Mouse (Mus musculus) adipocyte (in vitro differentiated cells): ENCODE data around the gene Camk2d.

Experiments
- DNase-seq: peaks from one replicate; pipeline ENCODE4 v3.0.0-alpha.2; 2016; ENCODE audit warnings: low spot score

Gene Camk2d

DNA sequence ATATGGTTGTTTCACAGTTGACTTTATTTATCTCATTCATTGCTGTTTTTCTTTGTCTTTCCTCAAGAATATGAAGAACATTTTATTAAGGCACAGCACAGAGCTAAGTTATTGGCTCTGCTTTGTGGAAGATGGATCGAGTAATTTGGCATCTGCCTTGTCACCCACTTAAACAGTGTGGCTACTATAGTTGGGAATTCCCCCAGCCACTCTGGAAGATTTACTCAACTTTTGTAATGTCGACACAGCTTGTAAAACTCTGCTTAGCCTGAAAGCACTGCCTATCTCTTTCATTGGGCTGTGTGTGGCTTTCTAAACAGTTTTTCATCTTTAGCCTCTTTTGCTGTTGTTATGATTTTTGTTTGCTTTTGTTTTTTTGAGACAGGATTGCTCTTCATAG is 56.3 kb downstream of the Camk2d start:
- peak; percentile 86 for DNase-seq

DNA sequence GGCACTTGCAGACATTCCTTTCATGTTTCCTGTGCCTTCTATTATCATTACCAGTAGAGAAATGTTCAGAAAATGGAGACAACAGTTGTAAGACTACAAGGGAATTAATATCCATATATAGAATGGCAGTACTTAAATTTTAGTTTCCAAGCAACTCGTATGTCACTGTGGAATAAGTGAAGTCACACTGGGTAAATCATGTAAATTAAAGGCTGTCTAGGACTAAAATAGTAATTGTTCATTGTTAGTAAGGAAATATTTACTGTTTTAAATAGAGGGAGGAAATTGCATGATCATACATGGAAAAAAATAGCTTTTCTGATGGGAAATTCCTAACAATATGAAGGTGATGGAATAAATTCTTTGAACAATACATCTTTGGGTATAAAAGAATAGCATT is 57.0 kb downstream of the Camk2d start:
- no peak for DNase-seq

DNA sequence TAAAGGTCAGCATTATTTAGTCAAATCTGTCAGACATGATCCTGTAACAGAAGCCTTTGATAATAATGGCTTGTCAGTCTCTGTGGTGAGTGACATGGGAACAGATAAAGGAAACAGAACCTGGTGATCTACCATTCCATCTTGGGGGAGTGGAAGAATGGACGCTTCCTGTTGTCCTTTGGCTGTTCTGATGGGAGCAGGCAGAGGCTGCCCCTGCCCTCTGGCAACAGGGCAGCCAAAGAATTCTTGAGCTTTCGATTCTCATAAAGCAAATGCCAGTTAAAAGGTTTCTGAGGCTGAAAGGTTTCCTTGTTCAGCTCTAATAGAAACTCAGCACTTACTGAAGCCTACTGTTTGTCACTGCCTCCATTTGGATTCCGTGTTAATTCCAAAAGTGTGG is 60.1 kb downstream of the Camk2d start:
- no peak for DNase-seq

DNA sequence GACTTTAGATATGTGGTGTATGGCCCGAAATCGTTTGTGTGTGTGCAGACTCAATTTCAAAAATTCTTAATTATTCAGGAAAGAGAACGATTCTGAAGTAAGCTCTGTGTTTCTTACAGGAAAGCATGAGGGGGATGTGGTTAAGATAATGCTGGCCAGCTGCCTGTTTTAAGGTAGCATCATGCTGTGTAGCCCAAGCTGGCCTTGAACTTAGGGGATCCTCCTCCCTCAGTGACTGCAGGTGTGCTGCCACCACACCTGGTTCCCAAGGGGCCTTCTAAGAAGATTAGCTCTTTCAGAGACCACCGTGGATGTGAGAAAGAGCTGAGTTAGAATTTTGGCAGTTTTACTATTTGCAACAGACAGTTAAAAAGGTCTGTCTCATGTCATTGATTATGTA is 61.8 kb downstream of the Camk2d start:
- no peak for DNase-seq

DNA sequence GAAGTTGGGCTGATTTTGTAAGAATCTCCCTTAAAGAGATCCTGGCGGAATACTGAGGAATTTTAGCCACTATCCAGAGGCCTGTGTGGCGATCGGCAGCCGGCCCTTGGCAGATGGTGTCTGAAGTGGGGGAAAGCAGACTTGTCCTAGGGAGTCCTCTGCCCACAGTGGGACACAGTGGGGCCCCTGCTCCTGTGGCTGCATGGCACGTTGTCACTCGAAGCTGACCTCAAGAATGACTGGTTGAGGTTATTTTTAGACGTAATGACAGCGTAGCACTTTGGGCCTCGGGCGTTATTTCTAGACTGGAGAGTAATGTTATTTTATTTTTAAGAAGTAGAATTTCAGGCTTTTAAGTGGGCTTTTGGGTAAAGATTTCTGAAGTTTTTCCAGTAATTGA is 62.7 kb downstream of the Camk2d start:
- no peak for DNase-seq

DNA sequence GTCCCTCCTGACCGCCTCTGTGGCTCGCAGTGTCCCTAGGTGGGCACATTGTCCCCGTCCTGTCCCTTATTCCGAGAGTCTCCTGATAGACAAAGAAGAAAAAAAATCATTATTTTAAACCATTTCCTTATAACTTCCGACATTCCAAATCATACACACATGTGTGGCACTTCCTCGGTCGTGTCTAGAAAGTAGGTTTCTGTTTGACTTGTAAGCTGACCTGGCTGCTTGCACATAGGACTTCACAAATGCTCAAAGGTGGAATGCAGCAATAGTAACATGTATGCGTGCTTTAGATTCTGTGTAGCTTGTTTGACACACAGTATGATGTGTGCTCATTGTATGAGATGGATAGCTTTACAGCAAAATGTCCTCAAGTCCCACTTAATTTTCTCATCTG is 63.1 kb downstream of the Camk2d start:
- DNase-seq: no peak

DNA sequence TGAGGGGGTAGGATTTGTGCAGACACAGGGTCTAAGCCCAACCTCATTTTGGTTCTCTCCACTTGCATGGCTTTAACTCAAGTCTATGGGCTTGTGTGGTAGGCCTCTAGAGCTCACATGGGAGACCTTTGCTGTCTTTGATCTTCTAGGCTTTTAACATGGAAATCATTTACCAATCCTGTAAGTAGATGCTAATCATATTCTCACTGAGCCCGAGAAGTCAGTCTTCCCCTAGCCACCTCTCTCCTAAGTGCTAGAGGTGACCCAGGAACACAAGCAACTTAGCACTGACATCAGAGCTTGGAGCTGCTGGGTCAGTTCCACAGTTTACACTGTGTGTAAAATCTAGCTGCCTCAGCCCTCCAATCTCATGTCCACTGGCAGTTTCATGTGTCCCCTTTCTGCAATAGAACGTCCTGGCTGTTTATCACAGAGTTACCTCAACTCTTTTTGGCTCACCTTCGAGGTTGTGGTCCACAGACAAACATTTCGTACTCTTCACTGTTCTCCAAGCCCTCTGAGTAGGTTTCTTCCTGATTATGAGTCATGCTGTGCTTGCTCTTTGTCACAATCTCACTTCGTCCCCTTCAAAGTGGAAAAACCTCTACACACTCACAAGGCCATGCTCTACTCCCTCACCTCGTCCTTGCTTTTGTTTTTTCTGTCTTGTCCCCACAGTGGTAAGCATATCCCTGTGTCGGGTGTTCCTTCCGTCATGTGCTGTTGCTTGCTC is 63.9 kb downstream of the Camk2d start:
- no peak for DNase-seq

DNA sequence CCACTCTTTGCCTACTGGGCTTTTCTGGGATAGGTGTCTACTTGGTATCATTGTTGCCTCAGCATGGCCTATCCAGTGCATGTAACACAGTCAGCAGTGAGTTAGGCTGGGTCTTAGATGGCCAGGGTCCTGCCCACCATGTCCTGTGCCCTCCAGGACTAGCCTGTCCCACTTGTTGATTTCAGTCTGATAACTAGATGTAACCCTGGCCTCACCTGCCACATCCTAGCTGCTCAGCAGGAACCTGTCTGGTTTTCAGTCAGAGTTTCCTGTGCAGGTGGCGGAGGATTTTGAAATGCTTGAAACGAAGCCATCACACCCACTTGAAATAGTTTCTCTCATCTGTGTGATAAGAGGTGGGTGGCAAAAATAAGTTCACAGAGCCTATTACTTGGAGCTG is 64.5 kb downstream of the Camk2d start:
- no peak for DNase-seq

DNA sequence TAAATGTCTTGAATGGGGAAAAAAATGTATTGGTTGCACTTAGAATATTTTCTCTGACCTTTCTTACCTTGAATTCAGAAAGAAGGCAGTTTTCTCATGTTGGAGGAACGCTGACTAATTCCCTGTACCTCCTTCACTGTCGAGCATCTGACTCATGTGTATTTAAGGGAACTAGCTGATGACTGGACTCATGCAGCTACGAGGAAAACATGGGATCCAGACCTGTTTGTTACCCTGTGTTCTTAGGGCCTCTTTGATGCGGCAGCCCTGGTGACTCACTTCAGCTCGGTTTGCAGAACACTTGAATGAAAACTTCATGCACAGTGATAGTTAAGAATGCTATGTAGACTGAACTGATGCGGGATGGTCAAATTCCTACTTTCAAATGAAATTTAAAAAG is 64.9 kb downstream of the Camk2d start:
- DNase-seq: no peak

DNA sequence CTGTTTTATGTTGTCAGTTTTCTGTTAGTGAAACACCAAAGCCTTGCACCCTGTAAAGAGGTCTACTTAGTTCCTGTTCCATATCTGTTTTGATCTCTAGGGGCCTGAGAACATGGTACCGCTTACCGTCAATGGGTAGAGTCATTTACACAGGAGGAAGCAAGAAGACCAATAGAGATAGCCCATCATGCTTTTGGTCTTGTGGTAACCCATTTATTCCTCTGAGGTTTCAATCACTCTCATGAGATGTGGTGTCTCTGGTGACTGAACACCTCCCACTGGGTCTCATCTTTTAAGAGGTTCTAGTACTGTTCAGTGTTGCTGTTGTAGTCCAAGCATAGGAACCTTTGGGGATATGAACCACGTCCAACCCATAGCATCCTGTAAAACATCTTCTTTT is 65.8 kb downstream of the Camk2d start:
- no peak for DNase-seq

DNA sequence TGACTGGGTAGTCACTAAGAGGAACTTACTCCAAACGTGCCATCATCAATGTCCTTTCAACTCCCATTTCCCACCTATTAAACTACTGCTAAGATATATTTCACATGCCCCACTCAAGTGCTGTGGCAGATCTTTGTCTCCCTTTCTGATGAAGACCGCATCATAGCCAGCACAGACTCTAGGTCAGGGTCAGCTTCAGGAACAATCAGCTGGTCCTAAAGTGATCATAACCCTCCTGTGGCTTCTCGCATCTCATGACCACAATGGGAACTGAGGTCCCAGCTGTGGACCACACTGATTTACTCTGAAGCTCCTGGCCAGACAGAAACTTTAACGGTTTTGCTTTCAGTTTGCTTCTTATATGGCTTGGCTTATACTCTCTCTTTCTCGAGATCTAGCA is 67.3 kb downstream of the Camk2d start:
- peak; percentile 39 for DNase-seq

DNA sequence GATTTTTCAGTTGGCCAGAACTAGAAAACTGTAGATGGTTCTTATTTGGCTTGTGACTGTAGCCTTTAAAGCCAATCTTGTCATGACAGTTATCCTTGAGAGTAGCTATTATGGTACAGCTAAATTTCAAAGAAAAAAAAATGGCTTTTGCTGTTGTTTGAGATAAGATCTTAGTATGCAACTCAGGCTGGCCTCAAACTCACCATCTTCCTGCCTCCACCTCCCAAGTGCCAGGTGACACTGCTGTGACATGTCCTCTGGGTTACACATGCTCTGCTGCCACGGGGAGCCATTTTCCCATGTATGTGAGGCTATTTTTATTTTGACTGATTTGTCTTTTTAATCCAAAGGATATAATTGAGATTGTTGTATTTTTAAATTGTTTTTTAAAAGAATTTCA is 69.8 kb downstream of the Camk2d start:
- no peak for DNase-seq

DNA sequence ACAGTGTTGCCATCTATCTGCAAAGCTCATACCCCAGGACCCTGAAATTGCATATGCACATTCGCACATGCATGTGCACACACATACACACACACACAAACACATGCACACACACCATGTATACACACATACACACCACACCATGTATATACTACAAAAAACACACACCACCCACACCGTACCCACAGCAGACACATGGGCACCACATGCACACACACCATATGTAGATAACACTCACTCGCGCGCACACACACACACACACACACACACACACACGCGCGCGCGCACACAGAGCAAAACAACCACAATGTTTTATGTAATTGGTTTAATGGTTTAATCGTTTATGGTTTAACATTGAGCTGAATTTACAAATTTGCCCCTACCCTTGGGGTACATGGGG is 70.9 kb downstream of the Camk2d start:
- no peak for DNase-seq

DNA sequence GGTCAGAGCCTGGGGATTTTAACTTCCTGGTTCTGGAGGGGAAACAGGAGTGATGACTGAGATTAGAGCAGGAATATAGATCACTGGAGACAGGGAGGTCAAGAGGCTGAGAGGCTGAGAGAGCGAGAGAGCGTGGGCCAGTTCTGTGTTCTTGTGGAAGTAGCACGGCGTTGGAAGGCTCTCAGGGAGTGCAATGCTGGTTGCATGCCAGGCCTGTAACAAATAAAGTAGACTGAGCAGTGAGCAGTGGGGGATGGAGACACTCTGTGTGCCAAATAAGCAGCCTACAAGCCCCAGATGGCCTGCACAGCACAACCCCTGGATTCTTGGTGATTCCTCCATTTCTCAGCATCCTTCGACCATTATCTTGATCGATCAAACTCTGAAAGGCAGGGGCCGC is 71.3 kb downstream of the Camk2d start:
- DNase-seq: peak; percentile 93

DNA sequence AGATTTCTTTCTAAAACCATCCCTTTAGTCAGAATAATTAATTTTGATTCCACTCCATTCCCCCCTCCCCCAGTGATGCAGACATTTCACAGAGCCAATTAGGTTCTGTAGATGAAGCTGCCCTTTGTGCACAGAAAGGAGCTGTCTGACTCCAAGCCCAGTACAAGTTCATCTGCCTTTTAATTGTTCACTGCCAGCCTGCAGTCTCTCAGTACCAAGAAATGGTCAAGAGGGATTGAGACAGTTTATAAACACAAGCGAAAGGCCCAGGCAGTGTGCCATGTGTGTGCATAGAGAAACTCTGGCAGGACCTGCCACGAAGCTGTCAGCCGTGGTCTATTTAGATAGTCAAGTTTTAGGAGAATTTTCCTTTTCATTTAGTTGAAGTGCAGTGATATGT is 72.0 kb downstream of the Camk2d start:
- peak; percentile 99 for DNase-seq

DNA sequence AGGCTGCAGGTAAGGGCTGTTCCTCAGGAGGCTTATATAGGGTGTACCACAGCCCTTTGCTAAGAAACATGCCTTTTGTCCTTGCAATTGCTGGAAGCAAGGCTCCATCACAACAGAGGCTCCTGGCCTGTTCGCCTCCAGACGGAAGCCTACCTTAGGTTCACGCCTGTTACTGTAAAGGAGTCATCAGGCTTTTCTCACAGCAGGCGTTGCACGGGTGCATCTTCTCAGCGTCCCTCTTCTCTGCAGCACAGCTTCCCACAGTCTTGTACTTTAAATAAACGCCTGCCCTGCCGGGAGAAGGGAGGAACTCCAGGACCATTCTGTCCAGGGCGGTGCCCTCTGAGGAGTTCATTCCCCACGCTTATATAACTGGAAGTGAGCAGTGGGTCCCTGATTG is 72.6 kb downstream of the Camk2d start:
- peak; percentile 55 for DNase-seq

DNA sequence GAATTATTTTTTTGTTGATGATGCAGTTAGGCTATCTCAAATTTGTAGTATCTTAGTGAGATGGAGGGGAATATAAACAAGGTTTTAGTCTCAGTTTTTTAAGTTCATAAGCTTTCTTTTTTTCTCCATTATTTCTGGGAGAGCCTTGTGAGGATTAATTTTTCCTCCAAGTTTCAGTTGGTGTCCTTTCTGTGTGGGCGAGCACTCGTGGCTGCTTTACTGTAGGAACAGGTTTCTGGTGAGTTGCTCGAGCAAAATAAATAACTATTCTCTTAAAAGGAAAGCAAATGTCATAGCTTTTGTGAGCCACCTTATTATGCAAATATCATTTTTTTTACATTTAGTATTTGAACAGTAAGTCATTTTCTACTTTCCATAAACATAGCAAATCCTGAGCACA is 74.3 kb downstream of the Camk2d start:
- DNase-seq: no peak

DNA sequence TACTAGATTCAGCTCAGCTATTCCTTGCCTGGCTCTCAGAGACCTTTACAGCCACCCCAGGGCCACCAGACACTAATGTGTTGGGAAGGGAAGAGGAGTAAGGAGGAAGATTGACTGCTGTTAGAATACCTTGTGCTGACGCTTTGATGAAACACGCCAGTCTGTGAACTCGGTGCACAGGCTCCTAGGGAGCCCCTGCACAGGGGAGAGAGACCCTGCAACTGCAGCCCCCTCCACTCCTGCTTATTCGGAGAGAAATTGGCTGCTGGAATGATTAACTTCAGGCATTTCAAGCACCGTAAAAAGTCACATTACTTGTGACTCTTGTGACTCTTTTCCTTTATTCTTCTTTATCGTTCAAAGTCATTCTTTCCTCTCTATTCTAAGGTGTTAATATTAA is 75.2 kb downstream of the Camk2d start:
- DNase-seq: no peak

DNA sequence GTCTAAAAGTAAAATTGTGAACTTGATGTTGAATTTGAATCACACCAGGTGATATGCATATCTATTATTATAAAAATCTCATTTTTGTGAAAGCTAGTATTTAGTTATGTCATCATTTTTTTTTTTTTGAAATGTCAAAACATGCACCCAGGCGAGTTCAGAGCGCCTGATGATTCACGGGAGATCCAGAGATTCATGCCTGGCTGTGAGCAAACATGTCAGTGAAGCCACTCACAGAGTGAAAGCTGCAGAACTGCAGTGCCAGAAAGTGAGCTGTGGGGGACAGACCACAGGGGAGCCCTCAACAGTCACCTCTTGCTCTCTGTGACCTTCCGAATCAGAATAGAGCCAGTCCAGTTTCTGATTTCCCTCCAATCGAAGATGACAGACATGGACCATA is 84.9 kb downstream of the Camk2d start:
- no peak for DNase-seq

DNA sequence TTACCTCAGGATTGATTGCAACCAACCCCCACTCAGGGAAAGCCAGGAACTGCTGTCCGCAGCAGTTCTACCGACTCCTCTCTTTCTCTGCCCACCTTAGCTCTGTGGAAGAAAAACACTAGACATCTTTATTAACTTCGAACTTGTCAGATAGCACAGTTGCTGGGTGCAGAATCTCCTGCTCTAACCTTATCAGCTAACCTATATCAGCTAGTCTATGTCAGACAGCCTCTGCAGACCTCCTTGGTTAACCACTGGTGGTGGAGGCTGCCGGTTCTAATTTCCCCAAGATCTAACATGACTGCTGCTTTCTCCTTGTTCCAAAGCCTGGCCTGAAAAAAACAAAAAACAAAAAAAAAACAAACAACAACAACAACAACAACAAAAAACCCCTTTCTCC is 85.9 kb downstream of the Camk2d start:
- DNase-seq: no peak

DNA sequence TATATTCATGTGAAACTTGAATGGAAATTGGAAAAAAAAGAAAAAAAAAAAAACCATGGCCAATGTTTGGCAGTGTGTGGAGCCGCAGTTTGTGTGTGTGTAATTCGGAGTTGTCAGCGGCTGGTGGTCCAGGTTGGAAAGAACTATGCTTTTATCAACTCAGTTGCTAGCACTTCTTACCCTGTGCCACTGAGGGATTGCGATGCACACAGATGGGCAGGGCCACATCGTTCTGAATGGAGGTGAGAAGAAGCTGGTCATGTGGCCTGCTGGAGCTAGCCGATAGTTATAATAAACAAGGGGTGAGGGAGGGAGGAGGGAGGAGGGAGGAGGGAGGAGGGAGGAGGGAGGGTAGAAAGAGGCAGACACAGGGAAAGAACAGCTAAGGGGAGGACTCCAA is 89.3 kb downstream of the Camk2d start:
- no peak for DNase-seq

DNA sequence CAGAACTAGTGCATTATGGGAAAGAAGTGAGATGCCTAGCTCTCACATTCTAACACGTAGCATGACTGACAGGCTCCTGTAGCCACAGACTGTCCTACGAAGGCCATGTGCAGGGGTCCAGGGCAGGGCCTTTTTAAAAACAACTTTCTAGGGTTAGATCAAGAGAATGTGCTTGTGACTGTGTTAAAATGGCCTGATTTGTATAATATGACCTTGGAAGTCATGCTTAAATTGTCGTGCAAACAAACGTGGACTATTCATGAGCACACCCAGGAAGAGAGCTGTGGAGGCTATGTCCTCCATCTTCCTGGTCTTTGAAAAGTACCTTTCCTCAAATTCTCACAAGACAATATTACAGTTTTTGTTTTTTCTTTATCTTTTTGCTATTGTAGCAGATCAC is 91.0 kb downstream of the Camk2d start:
- DNase-seq: no peak

DNA sequence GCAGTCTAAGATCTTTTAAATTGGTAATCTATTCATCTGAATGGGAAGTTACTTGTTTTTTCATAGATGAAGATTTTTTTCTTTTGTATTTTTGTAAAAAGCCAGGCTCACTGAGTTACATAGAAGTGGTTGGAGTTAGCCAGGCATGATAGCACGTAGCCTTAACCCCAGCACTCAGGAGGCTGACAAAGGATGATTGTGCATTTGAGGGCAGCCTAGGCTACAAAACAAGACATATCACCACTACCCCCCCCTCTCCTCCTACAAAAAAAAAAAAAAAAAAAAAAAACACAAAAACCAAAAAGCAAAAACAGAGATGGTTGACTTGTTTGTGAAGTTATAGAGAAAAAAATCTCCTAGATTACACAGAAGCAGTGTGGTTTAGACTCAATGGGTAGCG is 92.4 kb downstream of the Camk2d start:
- DNase-seq: no peak

DNA sequence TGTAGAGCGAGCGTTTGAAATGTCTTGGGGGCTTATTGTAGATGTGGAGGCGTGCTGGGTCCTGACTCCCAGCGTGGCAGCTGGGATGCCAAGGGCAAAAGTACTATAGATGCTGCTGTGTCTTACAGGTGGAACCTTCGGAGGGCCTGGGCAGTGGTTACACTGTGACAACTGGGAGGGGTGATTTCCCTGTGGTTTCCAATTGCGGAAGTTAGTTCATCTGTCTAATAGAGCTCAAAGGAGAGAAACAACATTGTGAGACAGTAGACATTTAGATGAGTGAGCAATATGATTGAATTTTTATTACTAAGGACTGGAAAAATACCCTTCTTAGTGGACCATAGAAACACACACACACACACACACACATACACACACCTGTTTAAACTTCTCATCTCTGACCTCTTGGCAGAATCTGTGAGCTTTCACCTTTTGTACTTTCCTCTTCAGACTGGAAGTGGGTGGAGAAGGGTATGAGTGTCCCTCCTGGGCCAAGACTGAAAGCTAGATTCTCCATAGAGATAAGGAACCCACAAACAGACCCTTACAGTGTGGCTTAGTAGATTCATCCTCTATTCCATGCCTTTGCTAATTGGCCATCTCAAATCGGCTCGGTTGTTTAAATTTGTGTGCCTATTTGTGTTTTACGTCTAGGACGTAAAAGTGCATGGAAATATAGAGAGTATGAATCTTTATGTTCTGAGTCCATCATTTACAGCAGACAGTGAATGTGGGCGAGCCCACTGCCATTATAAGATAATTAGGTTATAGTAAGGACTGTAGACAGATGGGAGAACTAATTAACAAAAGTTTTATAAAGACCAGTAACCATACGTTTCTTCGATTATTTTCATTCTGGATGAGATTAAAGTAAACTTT is 94.8 kb downstream of the Camk2d start:
- DNase-seq: no peak
